Mouse (Mus musculus) MEL (cell line): Measurements from ENCODE around the gene Nr2f1. TPM values are rescaled to one million over a fixed set of nuclear protein-coding genes. Genes with fewer than 3 reads are reported as not detected.

Experiments used
- DNase-seq: peaks from one replicate; pipeline ENCODE4 v3.0.0; 2011; ENCODE audit warnings: low read depth, low spot score
- H3K27ac ChIP-seq: 2 replicates; pipeline ENCODE4 v1.5.1; 2012; ENCODE audit warnings: low read depth, mild to moderate bottlenecking, control low read depth, low read length, moderate library complexity; ENCODE audit not compliant: control insufficient read depth
- H3K27me3 ChIP-seq, 2 experiments: fragments of 150-350 bp in 1 of 2; sonication (generic) in 1 of 2; 2 replicates each; pipeline ENCODE4 v1.6.1; 2012; ENCODE audit warnings: low read length in 2 of 2, mild to moderate bottlenecking in 2 of 2, improper control_type of control experiment in 1 of 2, moderate library complexity in 1 of 2; ENCODE audit not compliant: insufficient read depth in 2 of 2, control insufficient read depth in 1 of 2
- H3K36me3 ChIP-seq, 2 experiments: 2 replicates each; pipeline ENCODE4 v1.6.1; 2012 to 2014; ENCODE audit warnings: low read length in 2 of 2, improper control_type of control experiment in 1 of 2, inconsistent platforms in 1 of 2, mild to moderate bottlenecking in 1 of 2; ENCODE audit not compliant: insufficient read depth in 2 of 2, control insufficient read depth in 1 of 2
- H3K4me1 ChIP-seq, 2 experiments: fragments of 150-350 bp in 1 of 2; sonication (generic) in 1 of 2; 2 replicates each; pipeline ENCODE4 v1.6.1; 2012; ENCODE audit warnings: low read length in 2 of 2, improper control_type of control experiment in 1 of 2, mild to moderate bottlenecking in 1 of 2; ENCODE audit not compliant: insufficient read depth in 2 of 2, control insufficient read depth in 1 of 2
- H3K4me3 ChIP-seq, 2 experiments: fragments of 150-350 bp in 1 of 2; sonication (generic) in 1 of 2; 2 replicates each; pipeline ENCODE4 v1.5.1; 2012; ENCODE audit warnings: low read depth in 2 of 2, low read length in 2 of 2, mild to moderate bottlenecking in 2 of 2, moderate library complexity in 2 of 2, control low read depth in 1 of 2, improper control_type of control experiment in 1 of 2; ENCODE audit not compliant: control insufficient read depth in 1 of 2, insufficient read depth in 1 of 2
- H3K79me2 ChIP-seq: 2 replicates; pipeline ENCODE4 v1.6.1; 2012; ENCODE audit warnings: mild to moderate bottlenecking, low read length, moderate library complexity; ENCODE audit not compliant: control insufficient read depth, poor library complexity, insufficient read depth
- H3K9ac ChIP-seq: 2 replicates; pipeline ENCODE4 v1.6.1; 2012; ENCODE audit warnings: low read depth, mild to moderate bottlenecking, control low read depth, low read length, moderate library complexity; ENCODE audit not compliant: control insufficient read depth, poor library complexity, severe bottlenecking
- H3K9me3 ChIP-seq: fragments of 150-350 bp; sonication (generic); replicated peaks from 2 replicates; pipeline ENCODE4 v1.6.1; 2012; ENCODE audit warnings: mild to moderate bottlenecking, low read length, improper control_type of control experiment, moderate library complexity; ENCODE audit not compliant: insufficient read depth
- CHD1 ChIP-seq: IDR thresholded peaks from 2 replicates; pipeline ENCODE4 v1.6.1; 2012; ENCODE audit warnings: low read depth, mild to moderate bottlenecking, inconsistent platforms, low read length, improper control_type of control experiment
- E2F4 ChIP-seq: IDR thresholded peaks from 2 replicates; pipeline ENCODE4 v1.6.1; 2011; ENCODE audit warnings: low read depth, low read length, improper control_type of control experiment, borderline replicate concordance
- ELF1 ChIP-seq: IDR thresholded peaks from 2 replicates; pipeline ENCODE4 v1.6.1; 2014; ENCODE audit warnings: low read depth, mild to moderate bottlenecking, inconsistent platforms, low read length, improper control_type of control experiment, moderate library complexity
- EP300 ChIP-seq, 2 experiments: IDR thresholded peaks; 2 replicates each; pipeline ENCODE4 v1.6.1; 2011; ENCODE audit warnings: improper control_type of control experiment in 2 of 2, low read length in 2 of 2, low read depth in 1 of 2, mild to moderate bottlenecking in 1 of 2
- ETS1 ChIP-seq: IDR thresholded peaks from 2 replicates; pipeline ENCODE4 v1.6.1; 2012; ENCODE audit warnings: low read depth, mild to moderate bottlenecking, inconsistent platforms, low read length, improper control_type of control experiment, moderate library complexity
- GABPA ChIP-seq: IDR thresholded peaks from 2 replicates; pipeline ENCODE4 v1.6.1; 2012; ENCODE audit warnings: low read depth, mild to moderate bottlenecking, inconsistent platforms, low read length, improper control_type of control experiment, moderate library complexity
- GATA1 ChIP-seq: IDR thresholded peaks from 2 replicates; pipeline ENCODE4 v1.6.1; 2011; ENCODE audit warnings: low read depth, low read length, improper control_type of control experiment
- MAFK ChIP-seq: IDR thresholded peaks from 2 replicates; pipeline ENCODE4 v1.6.1; 2011; ENCODE audit warnings: low read depth, mild to moderate bottlenecking, low read length, improper control_type of control experiment, borderline replicate concordance
- MAZ ChIP-seq: IDR thresholded peaks from 2 replicates; pipeline ENCODE4 v1.6.1; 2012; ENCODE audit warnings: low read depth, mild to moderate bottlenecking, inconsistent platforms, low read length, improper control_type of control experiment
- MYB ChIP-seq: IDR thresholded peaks from 2 replicates; pipeline ENCODE4 v1.6.1; 2011; ENCODE audit warnings: mild to moderate bottlenecking, low read depth, low read length, improper control_type of control experiment
- NRF1 ChIP-seq: IDR thresholded peaks from 2 replicates; pipeline ENCODE4 v1.6.1; 2014; ENCODE audit warnings: low read depth, mild to moderate bottlenecking, inconsistent platforms, low read length, improper control_type of control experiment, moderate library complexity; ENCODE audit not compliant: poor library complexity, insufficient read depth, severe bottlenecking
- POLR2A ChIP-seq, 2 experiments: IDR thresholded peaks; 2 replicates each; pipeline ENCODE4 v1.6.1; 2011 to 2012; ENCODE audit warnings: low read length in 2 of 2, mild to moderate bottlenecking in 2 of 2, control low read depth in 1 of 2, improper control_type of control experiment in 1 of 2, low read depth in 1 of 2, moderate library complexity in 1 of 2; ENCODE audit not compliant: control insufficient read depth in 1 of 2, insufficient read depth in 1 of 2, poor library complexity in 1 of 2
- POLR2AphosphoS5 ChIP-seq: IDR thresholded peaks from 2 replicates; pipeline ENCODE4 v1.6.1; 2012; ENCODE audit warnings: low read depth, borderline replicate concordance, mild to moderate bottlenecking, inconsistent platforms, low read length, moderate library complexity, mixed read lengths
- SIN3A ChIP-seq: IDR thresholded peaks from 2 replicates; pipeline ENCODE4 v1.6.1; 2012; ENCODE audit warnings: low read length, improper control_type of control experiment, inconsistent platforms
- SMC3 ChIP-seq: IDR thresholded peaks from 2 replicates; pipeline ENCODE4 v1.6.1; 2011; ENCODE audit warnings: low read depth, low read length, improper control_type of control experiment
- TCF12 ChIP-seq: IDR thresholded peaks from 2 replicates; pipeline ENCODE4 v1.6.1; 2014; ENCODE audit warnings: low read depth, mild to moderate bottlenecking, inconsistent platforms, low read length, improper control_type of control experiment, moderate library complexity
- ZC3H11A ChIP-seq: IDR thresholded peaks from 2 replicates; pipeline ENCODE4 v1.6.1; 2012; ENCODE audit warnings: low read depth, mild to moderate bottlenecking, inconsistent platforms, low read length, improper control_type of control experiment
- ZKSCAN1 ChIP-seq: IDR thresholded peaks from 2 replicates; pipeline ENCODE4 v1.6.1; 2012; ENCODE audit warnings: low read depth, mild to moderate bottlenecking, inconsistent platforms, low read length, improper control_type of control experiment, moderate library complexity
- ZMIZ1 ChIP-seq: IDR thresholded peaks from 2 replicates; pipeline ENCODE4 v1.6.1; 2012; ENCODE audit warnings: low read depth, mild to moderate bottlenecking, inconsistent platforms, low read length, improper control_type of control experiment, moderate library complexity
- polyA plus RNA-seq, 2 experiments: library from polyadenylated mRNA; stranded (reverse) in 1 of 2; unstranded in 1 of 2; fragments of >175 nt in 1 of 2; fragments of >200 nt in 1 of 2; gene quantifications; 2 replicates each; pipeline versions ENCODE4 v1.2.1 to v1.2.4; 2012; ENCODE audit warnings: low replicate concordance in 2 of 2, low read depth in 1 of 2; ENCODE audit not compliant: insufficient read length in 2 of 2, insufficient read depth in 1 of 2, missing spikeins in 1 of 2
- total RNA-seq: library from RNA; depleted of rRNA; stranded (reverse); fragments of 300-350 nt; gene quantifications from 2 replicates; pipeline ENCODE4 v1.2.3, GENCODE M21; 2012

The Nr2f1 gene
- total and polyA plus RNA-seq, 3 experiments, result 9.9 to 27.1 TPM; not detected in 1

DNA sequence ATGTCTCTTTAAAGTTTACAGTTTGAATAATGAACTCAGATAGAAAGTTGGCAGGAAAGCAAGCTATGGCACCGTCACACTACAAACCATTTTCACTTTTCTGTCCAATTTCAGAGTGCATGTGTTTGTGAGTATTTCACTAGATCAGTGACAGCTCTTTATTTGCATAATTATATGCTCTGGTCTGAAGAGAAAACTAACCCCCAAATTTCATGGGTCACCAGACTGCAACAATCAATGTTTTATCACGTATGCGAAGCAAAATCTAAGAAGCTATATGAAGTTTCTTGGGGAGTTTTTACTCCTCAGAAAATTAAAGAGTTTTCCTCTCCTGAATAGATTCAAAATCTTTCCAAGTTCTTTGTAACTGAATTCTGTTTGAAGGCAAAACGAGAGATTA is 31.4 kb downstream of the Nr2f1 start:
- no peak overlapping the region for H3K4me3 ChIP-seq
- TF ChIP-seq ZC3H11A, result no peak
- TF ChIP-seq MYB, result no peak
- TF ChIP-seq TCF12, result no peak
- no peak for TF ChIP-seq MAZ
- no peak for TF ChIP-seq ZKSCAN1
- no peak for TF ChIP-seq GABPA
- no peak for TF ChIP-seq GATA1
- TF ChIP-seq ZMIZ1, result no peak
- TF ChIP-seq POLR2A (IDR thresholded peaks at IDR 0.05; ENCODE audit: control insufficient read depth in 1 of 2, insufficient read depth in 1 of 2, low read depth in 1 of 2, low read length in 2 of 2, poor library complexity in 1 of 2), result no peak
- no peak for TF ChIP-seq E2F4
- no peak for TF ChIP-seq ELF1
- no peak for TF ChIP-seq SMC3
- no peak for TF ChIP-seq MAFK
- no peak for TF ChIP-seq EP300 (IDR thresholded peaks at IDR 0.05; ENCODE audit: low read depth in 1 of 2, low read length in 2 of 2)
- TF ChIP-seq, all 39 proteins: peak for 0
- Histone ChIP-seq H3K79me2 (no peaks in the 10 kb centered on the region; the same call in 1 of the 2 replicates), H3K27me3 (no peaks in the 10 kb centered on the region), H3K36me3 (no peaks in the 10 kb centered on the region), H3K9me3 (no peaks in the 10 kb centered on the region), H3K4me1 (no peaks in the 10 kb centered on the region), H3K27ac (no peak overlapping the region), H3K9ac (no peak overlapping the region)
- DNase-seq, result no peak

DNA sequence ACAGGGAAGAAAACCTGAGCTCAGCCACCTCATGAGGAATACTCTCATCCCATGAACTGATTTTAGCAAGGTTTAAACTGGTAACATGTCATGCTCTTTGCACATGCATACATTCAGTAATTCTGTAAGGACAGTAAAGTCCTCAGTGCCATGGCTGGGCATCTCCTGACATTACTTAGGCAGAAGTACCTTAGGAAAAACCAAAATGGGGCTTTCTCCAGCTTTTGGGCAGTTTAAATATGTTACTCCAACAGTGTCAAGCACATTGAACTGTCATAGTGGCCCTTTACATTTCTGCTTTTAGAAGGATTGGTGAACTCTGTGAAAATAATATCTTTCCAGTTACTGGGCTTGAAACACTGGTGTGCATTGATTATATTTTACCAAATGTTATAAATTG is 34.6 kb downstream of the Nr2f1 start:
- TF ChIP-seq POLR2AphosphoS5 (no peak), NRF1 (no peak), ETS1 (no peak), SIN3A (no peak), CHD1 (no peak), ZKSCAN1 (no peak)
- Histone ChIP-seq H3K4me3 (no peak overlapping the region), H3K27me3 (no peaks in the 10 kb centered on the region), H3K36me3 (no peaks in the 10 kb centered on the region), H3K9ac (no peak overlapping the region), H3K27ac (no peak overlapping the region), H3K9me3 (no peaks in the 10 kb centered on the region), H3K4me1 (no peaks in the 10 kb centered on the region), H3K79me2 (no peaks in the 10 kb centered on the region; the same call in 1 of the 2 replicates)
- no peak for DNase-seq
